In genomic region chr2:148406160-148406970, GRCm38 (mm10) we compare ENCODE assay signal across 9 mouse cellular contexts. TPM values are rescaled to one million over a fixed set of nuclear protein-coding genes. Genes with fewer than 3 reads are reported as not detected.
A peak's percentile ranks its signal among the peaks of the same experiment; 100 is the strongest.
DNase-seq lines count a peak whose midpoint lies in the region; ATAC-seq lines count a peak whose summit lies in the region.
"Had no signal": no experiment of that assay in that cellular context is flagged by ENCODE, and none has a peak within 500 bp of the region (broad histone marks: within the 10 kb centered on the region; RNA-seq: fewer than 3 reads in every experiment).

No protein-coding gene starts in this region.

- DNase-seq in heart, adult 18-20 months: peak; percentile 64 to 68
- no peak for DNase-seq in heart, postnatal 25 days (ENCODE audit: low spot score)
- peak; percentile 55 for DNase-seq in kidney, postnatal 14 days
- peak; percentile 74 to 77 for DNase-seq in lung, postnatal 4 days
- DNase-seq in right cerebral cortex, postnatal 4 days: peak; percentile 36
- DNase-seq in cerebellum, postnatal 36 days: no peak

- H3K36me3 ChIP-seq in heart, embryonic 15.5 days: no peaks in the 10 kb centered on the region

- intact Hi-C loops in heart, postnatal 25 days (cut with DNase I): loop anchor here (5.0 kb wide), 5 partner anchors 129 to 251 kb away; no protein-coding TSS in a partner anchor

- peak; percentile 42 for ATAC-seq in common myeloid progenitor, adult 5-6 weeks (replicated peaks; ENCODE audit: low read depth, poor library complexity, severe bottlenecking)
- ATAC-seq in heart, embryonic 15.5 days (replicated peaks; ENCODE audit: insufficient number of reproducible peaks, insufficient read depth, low FRiP score, low read depth): 0 out of 2 replicates have a peak, but pooled peaks have one; percentile 16
- ATAC-seq: Patski had no signal

- peak overlapping the region; percentile 57 for H3K9ac ChIP-seq in heart, embryonic 15.5 days

- H3K27me3 ChIP-seq in heart, embryonic 15.5 days: peaks cover 24% of the 10 kb centered on the region
- H3K27me3 ChIP-seq: Patski had no signal

- H3K4me2 ChIP-seq in heart, embryonic 15.5 days: peak overlapping the region; percentile 77

- H3K4me1 ChIP-seq in heart, embryonic 15.5 days (replicated peaks): peaks cover 30% of the 10 kb centered on the region

- H3K9me3 ChIP-seq in heart, embryonic 15.5 days (replicated peaks): no peaks in the 10 kb centered on the region

- peak overlapping the region; percentile 46; the same call in 1 of the 2 replicates for H3K27ac ChIP-seq in heart, embryonic 15.5 days

- WGBS in heart, embryonic 15.5 days: 11% methylated on average over 34 of the region's 34 CpGs

- peak overlapping the region; percentile 54 for H3K4me3 ChIP-seq in heart, embryonic 15.5 days

RNA-seq across cellular contexts. Expression of gene Thbd, which starts 1.6 kb away (rescaled TPM):
- total RNA-seq in heart, adult 18-20 months (2021): 10 to 100 TPM; 42.3 to 44.8 TPM
- 10 to 100 TPM; 41.8 to 57.1 TPM for total RNA-seq in heart, postnatal 25 days (2021)
- total RNA-seq in common myeloid progenitor, adult 5-6 weeks (2017): 5.6 and 5.8 TPM in 2 replicates
- 15.9 and 22.8 TPM in 2 replicates for polyA plus RNA-seq in heart, embryonic 15.5 days (2015; fragmentation: Nextera tagmentation; extraction: Ambion mirVana)
- polyA plus RNA-seq: Patski had no signal

RNA-seq across cellular contexts. Expression of gene Sstr4, which starts 11.2 kb away (rescaled TPM):
- 1 to 10 TPM; 1.3 to 1.5 TPM for total RNA-seq in heart, adult 18-20 months (2021)
- total RNA-seq in heart, postnatal 25 days (2021): 1 to 10 TPM; 1.0 to 1.2 TPM
- total RNA-seq in common myeloid progenitor, adult 5-6 weeks (2017): not detected in 2 replicates
- 0.48 and 1.0 TPM in 2 replicates for polyA plus RNA-seq in heart, embryonic 15.5 days (2015; fragmentation: Nextera tagmentation; extraction: Ambion mirVana)
- polyA plus RNA-seq: Patski had no signal

RNA-seq across cellular contexts. Expression of gene Cd93, which starts 37.0 kb away (rescaled TPM):
- total RNA-seq in heart, adult 18-20 months (2021): 10 to 100 TPM; 31.2 to 41.1 TPM
- 10 to 100 TPM; 70.2 to 74.9 TPM for total RNA-seq in heart, postnatal 25 days (2021)
- total RNA-seq in common myeloid progenitor, adult 5-6 weeks (2017): 118 TPM in 2 replicates
- 25.7 and 26.2 TPM in 2 replicates for polyA plus RNA-seq in heart, embryonic 15.5 days (2015; fragmentation: Nextera tagmentation; extraction: Ambion mirVana)

Comparison
In these comparisons a context has a peak if more than half of its experiments do, and no peak if none do; other contexts are left out.
1. DNase-seq: peak in heart, adult 18-20 months (2 of 2), kidney, postnatal 14 days (single experiment), lung, postnatal 4 days (2 of 2) and right cerebral cortex, postnatal 4 days (single experiment); none in heart, postnatal 25 days (single experiment) and cerebellum, postnatal 36 days (0 of 2).